Mouse (Mus musculus) gastrocnemius, postnatal 36 days (tissue): ENCODE data around the gene Ros1. TPM values are rescaled to one million over a fixed set of nuclear protein-coding genes. Genes with fewer than 3 reads are reported as not detected.

Experiments used
- DNase-seq, 2 experiments: peaks; one replicate each; pipeline ENCODE4 v3.0.0; 2022
- intact Hi-C: fragments of 180-260 bp; cut with DNase I; formaldehyde crosslinking; loops from one replicate; pipeline ENCODE4 v1.15.1; 2025
- total RNA-seq, 2 experiments: library from RNA; stranded (reverse); gene quantifications; 2 replicates each; pipeline ENCODE4 v1.2.3; 2021

Ros1 gene
- total RNA-seq, 2 experiments from 2014 or later = 0.02 to 0.05 TPM

GRCm38 (mm10) chr10:52169841-52170240 lies 25.2 kb downstream of the Ros1 start:
- intact Hi-C loops = loop anchor here (10.0 kb wide), 1 partner anchor 375 kb away; no protein-coding TSS in a partner anchor
- DNase-seq = no peak

DNA sequence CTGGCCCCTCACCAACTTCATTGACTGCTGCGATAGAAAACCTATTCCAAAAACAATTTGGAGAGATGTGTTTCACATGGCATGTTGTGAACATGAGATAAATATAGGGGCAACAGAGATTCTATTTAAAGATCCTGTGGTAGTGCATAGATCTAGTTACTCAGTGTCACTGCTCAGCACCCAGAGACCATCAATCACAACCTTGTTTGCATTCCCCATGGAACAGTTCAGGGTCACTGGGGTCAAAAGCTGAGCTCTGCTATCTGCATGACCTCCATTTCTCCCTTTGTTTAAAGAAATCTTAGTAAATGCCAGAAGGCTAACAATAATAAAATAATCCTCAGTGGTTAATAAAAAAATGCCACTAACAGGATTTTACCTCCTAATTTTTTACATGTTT lies 29.7 kb downstream of the Ros1 start:
- intact Hi-C loops = loop anchor here (10.0 kb wide), 1 partner anchor 371 kb away; no protein-coding TSS in a partner anchor
- no peak for DNase-seq

DNA sequence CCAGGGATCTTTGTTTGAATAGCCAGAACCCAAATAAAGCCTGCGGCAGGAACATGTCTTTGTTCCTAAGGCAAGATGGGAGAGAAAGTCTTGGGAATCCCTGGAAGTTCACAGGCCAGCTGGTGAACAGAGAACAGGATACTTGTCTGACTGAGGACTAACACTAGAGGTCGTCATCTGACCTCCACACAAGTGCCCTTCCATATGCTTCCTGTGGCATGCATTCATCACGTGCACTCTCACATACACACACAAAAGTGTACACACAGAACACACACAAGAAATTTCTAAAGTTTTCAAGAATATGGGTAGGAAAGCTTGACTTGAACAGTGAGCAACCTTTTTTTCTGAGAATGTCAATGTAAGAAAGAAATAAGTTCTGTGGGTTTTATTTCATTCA lies 34.4 kb downstream of the Ros1 start:
- intact Hi-C loops = loop anchor here (10.0 kb wide), 1 partner anchor 366 kb away; no protein-coding TSS in a partner anchor
- no peak for DNase-seq

GRCm38 (mm10) chr10:52159704-52160103 lies 35.3 kb downstream of the Ros1 start:
- no peak for DNase-seq
- intact Hi-C loops = loop anchor here (10.0 kb wide), 1 partner anchor 365 kb away; no protein-coding TSS in a partner anchor

- DNase-seq = no peak
- intact Hi-C loops = no loop called here
Measured at GRCm38 (mm10) chr10:52133354-52134074, 61.5 kb downstream of the Ros1 start.

DNA sequence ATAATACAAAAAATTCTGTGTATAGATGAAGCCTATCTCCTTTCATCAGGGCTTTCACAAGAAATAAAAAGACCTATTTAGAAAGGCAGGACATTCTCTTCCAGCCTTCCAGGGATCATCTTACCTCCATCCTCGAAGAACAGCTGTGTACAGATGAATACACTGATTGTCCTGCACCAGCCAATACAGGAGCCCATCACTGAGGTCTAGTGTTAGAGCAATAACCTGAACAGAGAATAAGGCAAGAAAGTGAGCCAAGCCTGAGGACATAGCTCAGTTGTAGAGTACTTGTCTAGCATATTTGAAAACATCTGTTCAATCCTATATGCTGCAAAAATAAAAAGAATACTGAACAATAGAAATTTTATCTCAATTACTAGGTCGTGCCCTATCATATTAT lies 64.3 kb downstream of the Ros1 start:
- intact Hi-C loops = no loop called here
- no peak for DNase-seq

- intact Hi-C loops = no loop called here
- no peak for DNase-seq
Measured at GRCm38 (mm10) chr10:52128874-52129412, 66.1 kb downstream of the Ros1 start.

DNA sequence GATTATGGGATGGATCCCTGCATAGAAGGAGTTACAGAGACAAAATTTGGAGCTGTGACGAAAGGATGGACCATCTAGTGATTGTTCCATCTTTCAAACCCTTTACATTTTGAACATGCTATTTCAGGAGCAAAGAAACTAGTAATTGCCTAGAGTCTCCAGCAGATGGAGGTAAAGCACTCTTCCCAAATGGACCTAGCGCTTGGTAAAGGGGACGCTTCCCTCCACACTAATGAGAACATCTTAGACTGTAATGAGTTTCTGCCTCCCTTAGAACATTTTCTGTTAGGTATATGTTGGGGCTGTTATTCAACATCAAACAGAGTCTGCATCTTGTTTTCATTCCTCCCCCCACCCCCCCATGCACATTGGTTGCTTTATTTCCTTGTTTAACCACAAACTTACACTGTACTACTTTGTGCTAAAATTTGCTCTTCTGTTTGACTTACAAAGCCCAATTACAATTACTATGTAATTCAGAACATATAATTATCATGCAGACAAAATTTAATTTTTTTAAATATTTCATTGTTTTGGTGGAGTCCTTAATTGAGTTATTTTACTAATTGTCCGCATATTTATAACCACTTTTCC lies 88.8 kb downstream of the Ros1 start:
- intact Hi-C loops = loop anchor here (10.0 kb wide), 1 partner anchor 279 kb away; the partner anchor contains the start of genes Gopc and Nepn
- no peak for DNase-seq

DNA sequence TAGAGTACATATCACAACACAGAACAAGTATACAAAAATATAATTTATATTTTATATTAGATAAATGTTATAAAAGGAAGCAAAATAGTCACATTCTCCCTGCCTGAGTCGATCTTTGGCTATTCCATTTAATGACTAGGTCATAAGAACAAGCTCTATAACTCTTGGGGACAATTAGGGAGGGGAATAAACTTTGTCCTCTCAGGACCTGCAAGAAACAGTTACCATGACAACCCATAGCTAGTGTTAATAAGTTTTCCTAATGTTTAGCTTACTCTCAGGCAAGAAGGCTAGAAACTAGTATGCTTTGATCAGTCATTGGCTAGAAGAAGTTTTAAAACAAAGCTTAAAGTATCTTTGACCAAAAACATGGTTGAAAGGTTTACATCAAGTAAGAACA lies 93.8 kb downstream of the Ros1 start:
- DNase-seq = no peak
- intact Hi-C loops = loop anchor here (5.0 to 10.0 kb wide), 2 partner anchors 81 to 284 kb away; partner anchors contain the start of genes Gopc and Nepn

DNA sequence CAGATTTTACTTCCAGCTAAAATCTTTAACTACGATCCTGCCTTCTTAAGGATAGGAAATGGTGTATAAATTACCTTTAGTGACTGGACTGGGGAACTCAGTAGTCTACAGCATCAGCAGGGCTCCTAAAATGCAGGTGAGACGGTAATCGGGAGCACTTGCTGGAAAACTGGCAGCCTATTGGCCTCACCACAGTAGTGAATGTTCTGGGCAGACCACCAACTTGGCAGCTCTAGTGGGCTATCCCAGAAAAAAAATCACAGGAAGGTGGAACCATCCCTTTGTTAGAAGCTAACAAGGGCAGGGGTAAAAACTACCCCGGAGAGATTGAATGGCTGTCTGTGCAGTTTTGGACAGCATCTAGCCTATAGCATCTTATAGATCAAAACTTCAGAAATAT lies 102.9 kb downstream of the Ros1 start:
- peak in 1 of 2 experiments; percentile 7 for DNase-seq
- intact Hi-C loops = no loop called here

DNA sequence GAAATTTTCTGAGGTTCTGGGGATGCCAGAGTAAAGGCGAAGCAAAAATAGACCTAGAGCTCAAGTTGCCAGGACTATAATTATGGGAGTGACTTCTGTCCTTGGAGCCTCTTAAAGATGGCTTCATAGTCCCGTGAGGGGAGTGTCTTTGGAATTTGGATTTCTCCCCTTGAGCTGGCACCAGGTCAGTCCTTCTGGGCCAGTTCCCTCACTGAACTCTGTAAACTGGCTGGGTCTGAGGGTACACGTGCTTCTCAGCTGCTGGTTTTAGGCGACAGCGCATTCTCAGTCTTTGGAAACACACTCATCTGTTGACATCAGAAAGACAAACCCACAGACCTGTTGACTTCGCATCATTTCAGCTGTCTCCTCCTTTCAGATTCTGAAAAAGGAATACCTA lies 108.4 kb downstream of the Ros1 start:
- DNase-seq = peak in 1 of 2 experiments; percentile 13
- intact Hi-C loops = no loop called here

DNA sequence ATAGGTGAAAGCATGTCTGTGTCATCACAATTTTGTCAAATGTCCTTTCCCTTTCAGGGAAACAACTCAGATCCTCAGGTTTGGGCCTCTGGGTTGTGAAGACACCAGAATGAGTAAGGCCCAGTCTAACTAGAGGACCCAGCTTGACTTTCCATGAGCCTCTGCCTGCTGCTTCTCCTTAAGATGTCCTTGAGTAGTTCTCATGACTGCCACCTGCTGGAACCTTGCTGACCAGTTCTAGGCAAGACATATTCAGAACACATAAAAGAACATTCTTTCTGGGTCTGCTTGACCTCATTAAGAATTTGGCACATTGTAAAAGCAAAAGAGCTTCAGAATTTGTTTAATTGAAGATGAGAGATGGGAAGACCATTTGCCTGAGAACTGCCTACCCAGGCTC lies 122.6 kb downstream of the Ros1 start:
- intact Hi-C loops = loop anchor here (5.0 kb wide), 2 partner anchors 45 to 280 kb away; no protein-coding TSS in a partner anchor
- DNase-seq = peak in 1 of 2 experiments; percentile 14

- no peak for DNase-seq
Measured at GRCm38 (mm10) chr10:52048287-52048686, 146.8 kb downstream of the Ros1 start.

GRCm38 (mm10) chr10:52043086-52043485 lies 152.0 kb downstream of the Ros1 start:
- intact Hi-C loops = no loop called here
- no peak for DNase-seq

More at GRCm38 (mm10) chr10:52048287-52048686, 146.8 kb downstream of the Ros1 start:
- intact Hi-C loops = no loop called here

GRCm38 (mm10) chr10:52039392-52039791 lies 155.7 kb downstream of the Ros1 start:
- intact Hi-C loops = no loop called here
- no peak for DNase-seq

DNA sequence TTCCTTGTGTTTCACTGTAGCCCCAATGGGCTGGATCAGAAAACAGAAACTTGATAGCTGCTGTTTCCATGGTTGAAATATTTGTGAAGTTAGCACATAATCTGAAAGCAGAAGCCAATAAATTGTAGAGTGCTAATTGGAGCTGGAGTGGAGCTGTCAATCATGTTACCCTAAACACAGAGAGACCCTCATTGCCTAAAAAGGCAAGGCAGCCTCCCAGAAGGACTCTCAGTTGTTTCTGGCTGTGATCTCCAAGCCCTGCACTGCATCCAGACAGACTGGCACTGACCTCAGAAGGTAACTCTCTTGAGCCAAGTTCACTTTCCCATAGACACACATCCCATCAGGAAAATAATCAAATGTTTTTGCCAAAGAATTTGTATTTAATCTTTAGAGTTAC lies 161.3 kb downstream of the Ros1 start:
- intact Hi-C loops = no loop called here

DNA sequence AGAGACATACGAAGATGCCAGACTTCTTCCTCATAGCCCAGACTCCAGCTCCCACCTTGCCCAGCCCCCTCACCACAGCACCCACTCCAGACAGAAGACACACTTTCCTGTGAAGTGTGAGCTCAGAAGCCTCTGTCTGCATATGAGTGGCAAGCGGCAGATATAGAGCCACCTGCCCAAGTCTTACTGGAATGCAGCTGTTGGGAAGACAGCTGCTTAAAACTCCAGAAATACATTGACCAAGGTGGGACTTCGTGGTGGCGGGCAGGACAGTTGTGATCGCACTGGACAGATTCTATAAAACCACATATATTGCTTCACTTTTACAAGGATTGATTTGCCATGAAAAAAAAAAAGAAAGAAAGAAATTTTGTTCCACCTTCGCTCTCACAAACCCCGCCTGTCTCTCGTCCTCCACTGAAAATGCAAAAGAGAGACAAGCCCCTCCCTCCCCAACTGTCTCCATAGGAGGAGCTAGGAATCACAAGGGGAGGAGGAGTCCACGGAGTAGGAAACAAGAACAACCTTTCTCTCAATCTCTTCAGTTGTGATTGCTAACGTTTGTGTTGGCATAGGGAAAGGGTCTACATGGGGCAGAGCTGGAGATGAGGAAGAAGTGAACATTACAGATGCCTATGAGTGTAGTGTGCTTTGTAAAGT lies 165.5 kb downstream of the Ros1 start:
- no peak for DNase-seq
- intact Hi-C loops = loop anchor here (5.0 kb wide), 2 partner anchors 43 to 237 kb away; no protein-coding TSS in a partner anchor

More for the DNA sequence above, 161.3 kb downstream of the Ros1 start:
- no peak for DNase-seq

DNA sequence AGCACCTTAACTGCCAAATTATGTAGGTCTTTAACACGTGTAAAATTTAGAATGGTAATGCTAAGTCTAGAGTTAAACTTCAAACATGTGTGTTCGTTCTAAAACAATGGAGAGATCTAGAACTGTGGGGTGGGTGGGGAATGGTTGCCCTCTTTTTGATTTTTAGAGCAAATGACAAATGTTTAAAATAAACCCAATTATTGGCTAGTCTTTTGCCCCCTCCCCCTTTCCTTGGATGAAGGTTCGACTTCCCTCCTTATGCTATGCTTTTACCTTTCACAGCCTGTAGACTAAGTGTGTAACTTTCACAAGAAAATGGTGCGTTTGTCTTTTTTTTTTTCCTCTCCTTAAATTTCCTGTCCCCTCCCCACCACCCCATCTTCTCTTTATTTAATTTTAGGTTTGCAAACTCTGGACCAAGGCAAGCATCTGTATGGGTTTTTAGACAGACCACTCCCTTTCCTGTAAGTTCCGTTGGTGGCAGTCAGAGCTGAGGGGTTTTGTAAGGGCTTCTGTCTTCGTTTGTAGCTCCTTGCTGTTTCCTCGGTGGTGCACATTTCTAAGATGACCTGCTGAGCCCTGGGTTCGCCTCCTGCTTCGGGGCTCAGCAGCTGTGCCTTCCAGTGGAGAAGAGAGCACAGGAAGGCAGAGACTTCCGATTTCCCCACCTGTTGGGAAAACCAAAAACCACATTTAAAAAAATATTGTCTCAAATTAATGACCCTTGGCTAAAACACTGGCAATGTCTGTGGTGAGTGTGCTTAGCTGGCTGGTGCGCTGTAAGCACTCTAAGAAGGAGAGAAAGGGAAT lies 166.3 kb downstream of the Ros1 start:
- intact Hi-C loops = loop anchor here (5.0 kb wide), 2 partner anchors 44 to 236 kb away; no protein-coding TSS in a partner anchor
- DNase-seq = no peak

DNA sequence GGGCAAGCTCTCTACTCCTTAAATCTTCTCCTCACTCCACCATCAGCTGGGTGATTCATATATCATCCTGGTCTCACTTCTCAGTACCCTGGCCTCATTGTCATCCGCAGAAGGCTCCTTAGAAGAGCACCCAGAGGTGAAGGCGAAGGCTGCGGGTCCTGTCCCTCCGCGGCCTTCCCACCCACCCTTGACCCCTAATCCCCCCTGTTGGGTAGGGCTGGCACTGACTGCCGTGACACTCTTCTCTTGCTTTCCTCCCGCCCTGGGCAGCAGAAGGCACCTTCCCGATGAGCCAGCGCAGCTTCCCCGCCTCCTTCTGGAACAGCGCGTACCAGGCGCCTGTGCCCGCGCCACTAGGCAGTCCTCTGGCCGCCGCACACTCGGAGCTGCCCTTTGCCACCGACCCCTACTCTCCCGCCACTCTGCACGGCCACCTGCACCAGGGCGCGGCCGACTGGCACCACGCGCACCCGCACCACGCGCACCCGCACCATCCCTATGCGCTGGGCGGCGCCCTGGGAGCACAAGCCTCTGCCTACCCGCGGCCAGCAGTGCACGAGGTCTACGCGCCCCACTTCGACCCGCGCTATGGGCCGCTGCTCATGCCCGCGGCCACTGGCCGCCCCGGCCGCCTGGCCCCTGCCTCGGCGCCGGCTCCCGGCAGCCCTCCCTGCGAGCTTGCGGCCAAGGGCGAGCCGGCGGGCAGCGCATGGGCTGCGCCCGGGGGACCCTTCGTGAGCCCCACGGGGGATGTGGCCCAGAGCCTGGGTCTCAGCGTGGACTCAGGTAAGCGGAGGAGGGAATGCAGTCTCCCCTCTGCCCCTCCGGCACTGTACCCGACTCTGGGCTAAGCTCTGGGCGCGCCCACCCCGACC lies 167.6 kb downstream of the Ros1 start:
- peak in 1 of 2 experiments; percentile 32 for DNase-seq
- intact Hi-C loops = loop anchor here (5.0 kb wide), 2 partner anchors 45 to 235 kb away; no protein-coding TSS in a partner anchor
